Mouse (Mus musculus): Measurements from ENCODE around the gene Cpne2.

GRCm38 (mm10) chr8:94574159-94574907, 41.5 kb downstream of the Cpne2 start:
- TF ChIP-seq CTCF (IDR thresholded peaks at IDR 0.05), result no peak
- TF ChIP-seq EP300 (IDR thresholded peaks at IDR 0.05), result no peak

Measured in lung, postnatal 0 days (tissue).